Mouse (Mus musculus): ENCODE results near the gene Caprin1.
A peak's percentile ranks its signal among the peaks of the same experiment; 100 is the strongest.

Caprin1 gene

DNA sequence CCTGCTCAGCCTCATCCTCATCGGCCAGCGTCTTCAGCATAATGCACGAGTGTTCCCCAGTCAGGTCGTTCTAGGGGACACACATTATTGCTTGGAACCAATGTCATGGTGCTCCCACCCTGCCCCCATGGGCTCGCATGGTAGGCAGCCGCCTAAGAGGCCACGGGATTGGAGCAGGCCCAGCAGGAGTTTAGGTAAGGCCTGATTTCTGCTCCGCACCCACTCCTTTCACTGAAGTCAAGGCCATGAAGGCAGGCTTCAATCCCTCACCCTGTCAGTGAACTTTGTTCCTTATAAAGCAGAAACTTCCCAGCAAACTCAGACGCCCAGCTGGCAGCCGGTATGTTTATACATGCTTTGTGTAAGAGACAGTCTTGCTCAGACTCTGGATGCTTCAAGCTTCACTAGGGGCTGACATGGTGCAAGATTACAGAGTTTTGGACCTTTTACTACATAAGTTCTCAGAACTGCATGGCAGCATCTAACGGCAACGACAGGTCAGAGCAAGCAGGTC, 69.4 kb downstream of the Caprin1 start:
- DNase-seq (ENCODE audit: low read depth), result no peak

DNA sequence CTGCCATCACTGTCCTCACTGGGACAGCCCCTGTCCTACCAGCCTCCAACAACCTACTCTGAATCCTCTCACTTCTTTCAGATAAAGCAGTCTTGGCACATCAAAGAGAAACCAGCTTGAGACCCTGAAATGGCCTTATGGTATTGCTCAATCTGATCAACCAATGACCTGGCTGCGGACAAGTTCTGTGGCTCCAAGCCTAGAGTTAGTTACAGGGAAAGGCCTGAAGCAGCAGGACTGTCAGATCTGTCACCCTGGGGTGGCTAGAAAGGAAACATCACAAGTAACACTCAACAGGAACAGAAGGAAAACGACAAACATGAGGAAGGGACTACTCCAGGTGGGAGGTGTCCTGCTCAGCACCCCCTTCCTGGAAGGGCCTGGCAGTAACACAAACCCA, 72.9 kb downstream of the Caprin1 start:
- DNase-seq (ENCODE audit: low read depth), result no peak

DNA sequence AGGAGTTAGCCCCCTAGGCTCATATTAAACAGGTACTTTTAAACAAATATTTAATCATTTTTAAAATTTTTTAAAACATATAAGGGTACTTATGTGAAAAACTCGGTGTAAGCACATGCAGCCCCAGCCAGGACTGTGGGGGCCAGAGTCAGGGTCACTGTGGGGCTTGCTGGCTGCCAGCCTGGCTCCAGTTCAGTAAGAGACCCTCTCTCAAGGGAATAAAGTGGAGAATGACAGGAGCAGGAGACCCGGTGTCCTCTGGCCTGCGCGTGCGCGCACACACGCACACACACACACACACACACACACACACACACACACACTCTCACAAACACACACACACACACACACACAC, 78.2 kb downstream of the Caprin1 start:
- DNase-seq (ENCODE audit: low read depth), result no peak

DNA sequence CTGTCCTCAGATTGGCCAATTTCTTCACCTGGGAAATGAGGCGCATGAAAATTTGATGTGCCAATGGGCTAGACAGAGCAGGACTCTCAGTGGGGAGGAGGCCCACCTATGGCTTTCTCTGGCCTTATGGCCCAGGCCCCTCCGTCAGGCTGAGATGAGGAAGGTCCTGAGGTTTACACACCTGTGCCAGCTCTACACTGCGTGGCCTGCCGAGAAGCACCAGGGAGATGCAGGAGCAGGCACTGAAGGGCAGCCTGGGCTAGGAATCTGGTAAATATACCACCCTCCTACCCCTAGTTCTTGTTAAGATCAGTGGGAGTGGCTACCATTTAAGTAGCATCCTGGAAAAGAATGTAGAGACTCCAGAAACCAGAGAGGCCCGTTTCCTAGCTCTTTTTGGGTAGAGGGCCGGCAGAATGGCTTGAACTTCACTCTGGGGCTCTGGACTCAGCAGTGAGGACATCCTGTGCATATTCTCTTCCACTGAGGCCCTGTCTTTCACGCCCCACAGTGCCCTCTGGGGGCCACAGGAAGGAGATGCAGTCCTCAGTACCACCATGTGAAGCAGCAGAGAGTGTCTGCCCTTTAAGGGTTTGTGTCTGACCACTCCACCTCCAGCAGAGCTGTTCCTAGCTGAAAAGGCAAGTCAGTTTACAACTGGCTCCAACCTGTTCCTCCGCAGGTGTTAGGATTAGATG, 78.7 kb downstream of the Caprin1 start:
- DNase-seq (ENCODE audit: low read depth), result peak; percentile 88

DNA sequence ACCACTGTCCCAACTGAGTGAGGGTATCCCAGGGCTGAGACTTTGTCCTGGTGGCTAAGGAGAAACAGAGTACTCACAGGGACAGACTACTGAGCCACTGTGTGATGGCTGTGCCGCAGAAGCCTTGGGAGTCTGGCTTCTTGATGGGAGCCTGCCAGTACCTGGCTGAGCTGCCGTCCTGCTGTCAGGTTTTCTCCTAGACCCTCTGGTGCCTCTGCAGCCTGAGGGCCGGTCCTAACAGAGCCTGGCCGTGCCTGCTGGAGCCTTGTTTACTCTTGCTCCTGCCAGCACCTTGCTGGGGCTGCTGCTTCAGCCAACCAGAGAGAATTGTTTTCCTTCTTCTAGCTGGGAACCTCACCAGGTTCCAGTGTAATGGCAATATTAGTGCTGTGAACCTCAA, 83.0 kb downstream of the Caprin1 start:
- no peak for DNase-seq (ENCODE audit: low read depth)

DNA sequence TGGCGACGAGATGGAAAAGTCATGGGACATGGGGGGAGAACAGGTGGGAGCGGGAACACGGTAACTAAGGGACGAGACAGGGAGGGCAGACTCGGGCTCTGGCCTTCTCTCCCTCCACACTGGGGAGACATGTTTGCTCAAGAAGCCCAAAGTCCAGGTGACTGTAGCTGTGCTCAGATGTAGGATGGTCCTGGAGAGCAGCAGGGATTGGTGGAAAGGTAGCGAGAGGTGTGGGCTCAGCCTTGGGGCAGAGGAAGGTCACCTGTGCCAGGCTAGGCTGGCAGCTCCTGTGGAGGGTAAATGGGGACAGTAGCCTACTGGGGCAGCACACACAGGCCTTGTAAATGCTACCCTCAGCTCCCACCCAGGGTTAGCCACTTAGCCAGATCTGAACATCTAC, 83.6 kb downstream of the Caprin1 start:
- no peak for DNase-seq (ENCODE audit: low read depth)

All from induced T-regulatory cell, adult 2 months (primary cell).